Mouse (Mus musculus) cerebellum, adult 11 months (tissue): ENCODE measurements around the gene Gmcl1.
A peak's percentile ranks its signal among the peaks of the same experiment; 100 is the strongest.

Experiments used
- DNase-seq: peaks from one replicate; pipeline ENCODE4 v3.0.0; 2022

Gmcl1 gene

GRCm38 (mm10) chr6:86733183-86733876 lies at the start of gene Gmcl1:
Gmcl1 (minus strand) TSS chr6:86733383.
- peak; percentile 93 for DNase-seq

GRCm38 (mm10) chr6:86782342-86782741 lies 49.2 kb upstream of the Gmcl1 start:
- no peak for DNase-seq

- no peak for DNase-seq
Observed at GRCm38 (mm10) chr6:86781361-86781957, 48.3 kb upstream of the Gmcl1 start.

GRCm38 (mm10) chr6:86778910-86779594 lies 45.9 kb upstream of the Gmcl1 start:
- no peak for DNase-seq

- no peak for DNase-seq
Observed at GRCm38 (mm10) chr6:86777181-86777580, 44.0 kb upstream of the Gmcl1 start.

- no peak for DNase-seq
Observed at GRCm38 (mm10) chr6:86776706-86777071, 43.5 kb upstream of the Gmcl1 start.

- no peak for DNase-seq
Observed at GRCm38 (mm10) chr6:86776001-86776705, 43.0 kb upstream of the Gmcl1 start.

GRCm38 (mm10) chr6:86774937-86775336 lies 41.8 kb upstream of the Gmcl1 start:
- no peak for DNase-seq

- no peak for DNase-seq
Observed at GRCm38 (mm10) chr6:86773830-86774229, 40.6 kb upstream of the Gmcl1 start.

- no peak for DNase-seq
Observed at GRCm38 (mm10) chr6:86772631-86773030, 39.4 kb upstream of the Gmcl1 start.

GRCm38 (mm10) chr6:86768938-86769337 lies 35.8 kb upstream of the Gmcl1 start:
- DNase-seq, result no peak

- no peak for DNase-seq
Observed at GRCm38 (mm10) chr6:86768186-86768776, 35.1 kb upstream of the Gmcl1 start.

GRCm38 (mm10) chr6:86767465-86767864 lies 34.3 kb upstream of the Gmcl1 start:
- no peak for DNase-seq

- no peak for DNase-seq
Observed at GRCm38 (mm10) chr6:86765637-86766059, 32.5 kb upstream of the Gmcl1 start.

GRCm38 (mm10) chr6:86754105-86754863 lies 21.1 kb upstream of the Gmcl1 start:
- no peak for DNase-seq

- DNase-seq, result no peak
Observed at GRCm38 (mm10) chr6:86752843-86753485, 19.8 kb upstream of the Gmcl1 start.

GRCm38 (mm10) chr6:86750961-86751360 lies 17.8 kb upstream of the Gmcl1 start:
- no peak for DNase-seq

- DNase-seq, result no peak
Observed at GRCm38 (mm10) chr6:86749817-86750216, 16.6 kb upstream of the Gmcl1 start.

GRCm38 (mm10) chr6:86747171-86747570 lies 14.0 kb upstream of the Gmcl1 start:
- DNase-seq, result peak; percentile 40

GRCm38 (mm10) chr6:86740652-86741051 lies 7.5 kb upstream of the Gmcl1 start:
- DNase-seq, result no peak

GRCm38 (mm10) chr6:86736830-86737229 lies 3.6 kb upstream of the Gmcl1 start:
- DNase-seq, result no peak

GRCm38 (mm10) chr6:86736313-86736712 lies 3.1 kb upstream of the Gmcl1 start:
- DNase-seq, result no peak
